Mouse (Mus musculus) CH12.LX (cell line): ENCODE measurements around the gene Skap1. TPM values are rescaled to one million over a fixed set of nuclear protein-coding genes. Genes with fewer than 3 reads are reported as not detected.

Source experiments
- DNase-seq: peaks from one replicate; pipeline ENCODE4 v3.0.0-alpha.2; 2013; ENCODE audit errors: extremely low read depth
- H3K27ac ChIP-seq: 2 replicates; pipeline ENCODE4 v1.5.1; 2012; ENCODE audit warnings: low read depth, mild to moderate bottlenecking, control low read depth, moderate library complexity; ENCODE audit not compliant: insufficient read depth
- H3K27me3 ChIP-seq: replicated peaks from 2 replicates; pipeline ENCODE3; 2012; ENCODE audit warnings: inconsistent platforms
- H3K36me3 ChIP-seq, 2 experiments: replicated peaks in 1 of 2; 2 replicates each; pipeline versions ENCODE3 to v1.6.1; 2012; ENCODE audit warnings: inconsistent platforms in 1 of 2, low read length in 1 of 2, mild to moderate bottlenecking in 1 of 2, mixed read lengths in 1 of 2, moderate library complexity in 1 of 2; ENCODE audit not compliant: control insufficient read depth in 1 of 2, insufficient read depth in 1 of 2
- H3K4me1 ChIP-seq, 2 experiments: 2 replicates each; pipeline ENCODE4 v1.6.1; 2012; ENCODE audit warnings: inconsistent platforms in 1 of 2, moderate library complexity in 1 of 2; ENCODE audit not compliant: insufficient read depth in 2 of 2, control insufficient read depth in 1 of 2
- H3K4me2 ChIP-seq: 2 replicates; pipeline ENCODE4 v1.6.1; 2012; ENCODE audit warnings: low read depth, mild to moderate bottlenecking, control low read depth; ENCODE audit not compliant: poor library complexity, insufficient read depth, severe bottlenecking
- H3K4me3 ChIP-seq, 3 experiments: fragments of 150-350 bp in 1 of 3; sonication (generic) in 1 of 3; replicated peaks in 1 of 3; 2 replicates each; pipeline versions ENCODE3 to v1.5.1; 2011 to 2012; ENCODE audit warnings: low read depth in 2 of 3, low read length in 2 of 3, mild to moderate bottlenecking in 2 of 3, moderate library complexity in 2 of 3, control low read depth in 1 of 3, improper control_type of control experiment in 1 of 3, inconsistent platforms in 1 of 3, mixed read lengths in 1 of 3; ENCODE audit not compliant: poor library complexity in 1 of 3
- H3K79me2 ChIP-seq: replicated peaks from 2 replicates; pipeline ENCODE4 v1.6.1; 2012; ENCODE audit warnings: mild to moderate bottlenecking, moderate library complexity; ENCODE audit not compliant: control insufficient read depth, poor library complexity, insufficient read depth, severe bottlenecking; ENCODE audit errors: extremely low read depth
- H3K9ac ChIP-seq: 2 replicates; pipeline ENCODE4 v1.6.1; 2012; ENCODE audit warnings: low read depth, mild to moderate bottlenecking, control low read depth, moderate library complexity; ENCODE audit not compliant: insufficient read depth
- H3K9me3 ChIP-seq: replicated peaks from 2 replicates; pipeline ENCODE3; 2012; ENCODE audit warnings: low read length, inconsistent platforms, mixed read lengths
- BHLHE40 ChIP-seq: IDR thresholded peaks from 2 replicates; pipeline ENCODE4 v1.6.1; 2011; ENCODE audit warnings: mild to moderate bottlenecking, low read depth, low read length, improper control_type of control experiment
- ELF1 ChIP-seq: IDR thresholded peaks from 2 replicates; pipeline ENCODE4 v1.6.1; 2014; ENCODE audit warnings: low read depth, mild to moderate bottlenecking, inconsistent platforms, low read length, improper control_type of control experiment
- EP300 ChIP-seq: IDR thresholded peaks from 2 replicates; pipeline ENCODE4 v1.6.1; 2011; ENCODE audit warnings: low read length, improper control_type of control experiment
- ETS1 ChIP-seq: conservative IDR thresholded peaks from 2 replicates; pipeline ENCODE4 v1.6.1; 2012; ENCODE audit warnings: low read depth, mild to moderate bottlenecking, inconsistent platforms, low read length, improper control_type of control experiment, moderate library complexity
- GABPA ChIP-seq: IDR thresholded peaks from 2 replicates; pipeline ENCODE4 v1.6.1; 2012; ENCODE audit warnings: low read depth, low read length, improper control_type of control experiment, inconsistent platforms; ENCODE audit not compliant: insufficient replicate concordance
- HCFC1 ChIP-seq: IDR thresholded peaks from 2 replicates; pipeline ENCODE4 v1.6.1; 2012; ENCODE audit warnings: low read depth, mild to moderate bottlenecking, inconsistent platforms, low read length, improper control_type of control experiment
- IRF4 ChIP-seq: IDR thresholded peaks from 2 replicates; pipeline ENCODE4 v1.6.1; 2014; ENCODE audit warnings: low read depth, mild to moderate bottlenecking, inconsistent platforms, low read length, improper control_type of control experiment
- JUND ChIP-seq: conservative IDR thresholded peaks from 2 replicates; pipeline ENCODE4 v1.6.1; 2011; ENCODE audit warnings: low read depth, low read length, improper control_type of control experiment
- KAT2A ChIP-seq: IDR thresholded peaks from 2 replicates; pipeline ENCODE4 v1.6.1; 2012; ENCODE audit warnings: low read length, improper control_type of control experiment, inconsistent platforms; ENCODE audit not compliant: insufficient replicate concordance
- MEF2A ChIP-seq: IDR thresholded peaks from 2 replicates; pipeline ENCODE4 v1.6.1; 2014; ENCODE audit warnings: low read depth, mild to moderate bottlenecking, inconsistent platforms, low read length, improper control_type of control experiment, borderline replicate concordance
- MYC ChIP-seq: IDR thresholded peaks from 2 replicates; pipeline ENCODE4 v1.6.1; 2011; ENCODE audit warnings: low read depth, mild to moderate bottlenecking, improper control_type of control experiment, low read length
- NELFE ChIP-seq: IDR thresholded peaks from 2 replicates; pipeline ENCODE4 v1.6.1; 2011; ENCODE audit warnings: low read depth, low read length, improper control_type of control experiment
- PAX5 ChIP-seq: IDR thresholded peaks from 2 replicates; pipeline ENCODE4 v1.6.1; 2012; ENCODE audit warnings: low read length, inconsistent platforms, mixed read lengths
- POLR2A ChIP-seq: IDR thresholded peaks from 2 replicates; pipeline ENCODE4 v1.6.1; 2011; ENCODE audit warnings: low read depth, mild to moderate bottlenecking, improper control_type of control experiment, low read length
- POLR2AphosphoS2 ChIP-seq: IDR thresholded peaks from 2 replicates; pipeline ENCODE4 v1.6.1; 2011; ENCODE audit warnings: low read depth, low read length, improper control_type of control experiment
- RCOR1 ChIP-seq: conservative IDR thresholded peaks from 2 replicates; pipeline ENCODE4 v1.6.1; 2012; ENCODE audit warnings: low read depth, mild to moderate bottlenecking, inconsistent platforms, low read length, improper control_type of control experiment
- SMC3 ChIP-seq: IDR thresholded peaks from 2 replicates; pipeline ENCODE4 v1.6.1; 2011; ENCODE audit warnings: low read depth, low read length, improper control_type of control experiment
- TCF12 ChIP-seq: IDR thresholded peaks from 2 replicates; pipeline ENCODE4 v1.6.1; 2014; ENCODE audit warnings: low read depth, mild to moderate bottlenecking, inconsistent platforms, low read length, improper control_type of control experiment
- USF2 ChIP-seq: conservative IDR thresholded peaks from 2 replicates; pipeline ENCODE4 v1.6.1; 2011; ENCODE audit warnings: low read depth, low read length, improper control_type of control experiment
- ZC3H11A ChIP-seq: IDR thresholded peaks from 2 replicates; pipeline ENCODE4 v1.6.1; 2012; ENCODE audit warnings: low read depth, mild to moderate bottlenecking, inconsistent platforms, low read length, improper control_type of control experiment
- dilution Hi-C: fragments of 300-500 bp; cut with MboI; formaldehyde crosslinking; loops from 2 replicates; pipeline ENCODE4 v1.14.3; 2020; ENCODE audit warnings: low sequenced_read_pairs; ENCODE audit not compliant: extremely low pct_unique_long_range_greater_than_20kb, extremely low pct_ligation_motif_present
- in situ Hi-C: fragments of 300-500 bp; cut with MboI; formaldehyde crosslinking; loops from 3 replicates; pipeline ENCODE4 v1.14.3; 2019; ENCODE audit warnings: low sequenced_read_pairs, low pct_ligation_motif_present, low pct_unique_long_range_greater_than_20kb, mixed read lengths
- polyA plus RNA-seq: library from polyadenylated mRNA; unstranded; fragments of >175 nt; gene quantifications from 2 replicates; pipeline ENCODE4 v1.2.1, GENCODE M21; 2012; ENCODE audit warnings: low read depth; ENCODE audit not compliant: insufficient read length
- total RNA-seq, 2 experiments: library from RNA; depleted of rRNA; stranded (reverse); fragments of 300-350 nt in 1 of 2; fragments of >200 nt in 1 of 2; gene quantifications; 2 replicates each; pipeline ENCODE4 v1.2.3; 2012 to 2014

Gene Skap1
- total and polyA plus RNA-seq, 3 experiments = not detected

- in situ Hi-C loops (no loop called here), dilution Hi-C loops (no loop called here)
- H3K4me3 ChIP-seq = no peak overlapping the region
- H3K27ac ChIP-seq = no peak overlapping the region
- no peaks in the 10 kb centered on the region for H3K4me1 ChIP-seq
- TF ChIP-seq POLR2A (0 out of 2 replicates have a peak, but pooled peaks have one; percentile 26), KAT2A (no peak), HCFC1 (peak; percentile 30; the same call in 1 of the 2 replicates), ELF1 (peak; percentile 68)
- peak overlapping the region; percentile 38; the same call in 1 of the 2 replicates for H3K4me2 ChIP-seq
- H3K9me3 ChIP-seq = no peaks in the 10 kb centered on the region
- no peaks in the 10 kb centered on the region for H3K79me2 ChIP-seq
- no peaks in the 10 kb centered on the region for H3K36me3 ChIP-seq
- DNase-seq = no peak
- no peak overlapping the region for H3K9ac ChIP-seq
- peaks cover 19% of the 10 kb centered on the region for H3K27me3 ChIP-seq
Measured at GRCm38 (mm10) chr11:96612596-96612995, 148.2 kb downstream of the Skap1 start.

- H3K79me2 ChIP-seq = no peaks in the 10 kb centered on the region
- dilution Hi-C loops = no loop called here
- no peaks in the 10 kb centered on the region for H3K9me3 ChIP-seq
- H3K4me2 ChIP-seq = no peak overlapping the region
- H3K9ac ChIP-seq = no peak overlapping the region
- DNase-seq = no peak
- H3K27me3 ChIP-seq = peaks cover 43% of the 10 kb centered on the region
- no peaks in the 10 kb centered on the region for H3K36me3 ChIP-seq
- TF ChIP-seq MYC (no peak), JUND (no peak), PAX5 (no peak), TCF12 (no peak), ELF1 (no peak), NELFE (no peak), USF2 (no peak), ETS1 (no peak), ZC3H11A (no peak), BHLHE40 (no peak), EP300 (no peak), GABPA (no peak), IRF4 (no peak), SMC3 (no peak), RCOR1 (no peak), POLR2AphosphoS2 (no peak), MEF2A (no peak)
- TF ChIP-seq, all 38 proteins: peak for 0
- no peak overlapping the region for H3K27ac ChIP-seq
- H3K4me1 ChIP-seq = no peaks in the 10 kb centered on the region; a peak in 1 of 4 replicates
- H3K4me3 ChIP-seq = no peak overlapping the region
- in situ Hi-C loops = no loop called here
Measured at GRCm38 (mm10) chr11:96616792-96617191, 152.4 kb downstream of the Skap1 start.
